8 mouse cellular contexts compared by ENCODE assay signal in the genomic region with DNA sequence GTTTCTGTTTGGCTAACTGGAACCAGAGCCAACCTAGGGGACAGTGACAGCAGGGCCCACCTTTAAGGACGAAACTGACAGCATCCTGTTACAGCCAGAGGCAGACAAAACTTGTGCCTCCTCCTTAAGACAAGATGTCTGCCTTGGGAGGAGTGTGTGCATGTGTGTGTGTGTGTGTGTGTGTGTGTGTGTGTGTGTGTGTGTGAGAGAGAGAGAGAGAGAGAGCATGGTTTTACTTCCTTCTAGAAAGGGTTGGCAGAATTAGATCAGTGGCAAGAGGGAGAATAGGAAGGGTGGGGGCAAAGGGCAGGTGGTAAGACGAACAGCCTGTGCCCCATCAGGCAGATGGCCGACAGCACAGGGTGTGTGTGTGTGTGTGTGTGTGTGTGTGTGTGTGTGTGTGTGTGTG. TPM values are rescaled to one million over a fixed set of nuclear protein-coding genes. Genes with fewer than 3 reads are reported as not detected.
DNase-seq lines count a peak whose midpoint lies in the region; ATAC-seq and TF ChIP-seq lines count a peak whose summit lies in the region.

No protein-coding gene starts in this region.

- H3K4me1 ChIP-seq in lung, embryonic 14.5 days (ENCODE audit: insufficient read depth), result peaks cover 44% of the 10 kb centered on the region
- peaks cover 56% of the 10 kb centered on the region for H3K4me1 ChIP-seq in embryonic facial prominence, embryonic 13.5 days
- peaks cover 68% of the 10 kb centered on the region for H3K4me1 ChIP-seq in kidney, embryonic 15.5 days
- peaks cover 54% of the 10 kb centered on the region for H3K4me1 ChIP-seq in midbrain, embryonic 15.5 days

- 18% methylated on average over 3 of the region's 3 CpGs for WGBS in lung, embryonic 14.5 days
- WGBS in embryonic facial prominence, embryonic 13.5 days, result 12% methylated on average over 3 of the region's 3 CpGs
- 14% methylated on average over 3 of the region's 3 CpGs for WGBS in kidney, embryonic 15.5 days
- 18% methylated on average over 3 of the region's 3 CpGs for WGBS in midbrain, embryonic 15.5 days

- H3K9me3 ChIP-seq in lung, embryonic 14.5 days (ENCODE audit: low read depth, low read length), result no peaks in the 10 kb centered on the region
- no peaks in the 10 kb centered on the region for H3K9me3 ChIP-seq in embryonic facial prominence, embryonic 13.5 days
- no peaks in the 10 kb centered on the region for H3K9me3 ChIP-seq in kidney, embryonic 15.5 days (replicated peaks)
- no peaks in the 10 kb centered on the region for H3K9me3 ChIP-seq in midbrain, embryonic 15.5 days

- intact Hi-C loops in left cerebral cortex, postnatal 14 days (cut with DNase I), result no loop called here

- TF ChIP-seq CTCF in lung, embryonic 14.5 days (IDR thresholded peaks at IDR 0.05; ENCODE audit: low read depth), result no peak; the same call in 1 of the 2 replicates

- peak overlapping the region; percentile 100 for H3K27ac ChIP-seq in lung, embryonic 14.5 days (ENCODE audit: low read depth)
- H3K27ac ChIP-seq in embryonic facial prominence, embryonic 13.5 days, result peak overlapping the region; percentile 100
- peak overlapping the region; percentile 100 for H3K27ac ChIP-seq in kidney, embryonic 15.5 days
- H3K27ac ChIP-seq in midbrain, embryonic 15.5 days, result peak overlapping the region; percentile 100

- peak overlapping the region; percentile 41; the same call in 1 of the 2 replicates for H3K4me2 ChIP-seq in lung, embryonic 14.5 days
- H3K4me2 ChIP-seq in embryonic facial prominence, embryonic 13.5 days, result peak overlapping the region; percentile 7; the same call in 1 of the 2 replicates
- 0 out of 2 replicates have a peak overlapping the region, but pooled peaks have one; percentile 14 for H3K4me2 ChIP-seq in kidney, embryonic 15.5 days
- no peak overlapping the region for H3K4me2 ChIP-seq in midbrain, embryonic 15.5 days

- H3K27me3 ChIP-seq in lung, embryonic 14.5 days (ENCODE audit: insufficient read depth, low read length), result no peaks in the 10 kb centered on the region
- H3K27me3 ChIP-seq in embryonic facial prominence, embryonic 13.5 days, result no peaks in the 10 kb centered on the region
- no peaks in the 10 kb centered on the region for H3K27me3 ChIP-seq in kidney, embryonic 15.5 days
- H3K27me3 ChIP-seq in midbrain, embryonic 15.5 days (replicated peaks), result no peaks in the 10 kb centered on the region

- H3K36me3 ChIP-seq in lung, embryonic 14.5 days (ENCODE audit: insufficient read depth), result no peaks in the 10 kb centered on the region
- H3K36me3 ChIP-seq in embryonic facial prominence, embryonic 13.5 days, result no peaks in the 10 kb centered on the region
- H3K36me3 ChIP-seq in kidney, embryonic 15.5 days, result no peaks in the 10 kb centered on the region
- H3K36me3 ChIP-seq in midbrain, embryonic 15.5 days (replicated peaks), result no peaks in the 10 kb centered on the region

- no peak for ATAC-seq in lung, embryonic 14.5 days (ENCODE audit: insufficient read depth)
- no peak for ATAC-seq in embryonic facial prominence, embryonic 13.5 days (ENCODE audit: insufficient number of reproducible peaks, insufficient read depth, low FRiP score, low TSS enrichment, low read depth)
- ATAC-seq in kidney, embryonic 15.5 days (replicated peaks; ENCODE audit: low FRiP score), result no peak
- ATAC-seq in midbrain, embryonic 15.5 days (replicated peaks), result no peak

- H3K9ac ChIP-seq in lung, embryonic 14.5 days, result peak overlapping the region; percentile 32
- H3K9ac ChIP-seq in embryonic facial prominence, embryonic 13.5 days, result peak overlapping the region; percentile 59
- H3K9ac ChIP-seq in kidney, embryonic 15.5 days, result 0 out of 2 replicates have a peak overlapping the region, but pooled peaks have one; percentile 57
- H3K9ac ChIP-seq in midbrain, embryonic 15.5 days, result peak overlapping the region; percentile 11; the same call in 1 of the 2 replicates

- no peak overlapping the region for H3K4me3 ChIP-seq in lung, embryonic 14.5 days (ENCODE audit: low read depth, low read length)
- no peak overlapping the region for H3K4me3 ChIP-seq in embryonic facial prominence, embryonic 13.5 days
- H3K4me3 ChIP-seq in kidney, embryonic 15.5 days (replicated peaks), result no peak overlapping the region
- no peak overlapping the region for H3K4me3 ChIP-seq in midbrain, embryonic 15.5 days

- DNase-seq in lung, embryonic 14.5 days, result no peak
- no peak for DNase-seq in lung, postnatal 14 days
- no peak for DNase-seq in adrenal gland, postnatal 14 days
- no peak for DNase-seq in right cerebral cortex, postnatal 4 days
- no peak for DNase-seq in left cerebral cortex, postnatal 14 days (ENCODE audit: low spot score in 2 of 2)

RNA-seq across cellular contexts. Expression of a gene that starts 10.0 kb away (rescaled TPM):
- 40.5 and 46.0 TPM in 2 replicates for polyA plus RNA-seq in lung, embryonic 14.5 days (2014; fragmentation: Nextera tagmentation; extraction: Ambion mirVana)
- 61.4 and 62.3 TPM in 2 replicates for polyA plus RNA-seq in embryonic facial prominence, embryonic 13.5 days (2015; fragmentation: Nextera tagmentation; extraction: Ambion mirVana)
- 67.1 and 68.3 TPM in 2 replicates for polyA plus RNA-seq in kidney, embryonic 15.5 days (2015; fragmentation: Nextera tagmentation; extraction: Ambion mirVana)
- 89.8 and 93.3 TPM in 2 replicates for polyA plus RNA-seq in midbrain, embryonic 15.5 days (2015; fragmentation: Nextera tagmentation; extraction: Ambion mirVana)
- 45.8 and 59.2 TPM in 2 replicates for total RNA-seq in adrenal gland, postnatal 14 days (2021)
- 100 to 1,000 TPM; 130 to 171 TPM for total RNA-seq in left cerebral cortex, postnatal 14 days (2021)
